Mouse (Mus musculus) thymus, postnatal 36 days (tissue): ENCODE data around the gene Srsf7.
"Not testable (repeated sequence)": the region's sequence is repeated elsewhere in the genome, so short reads cannot be mapped to it uniquely, and the experiment has no call there.

ENCODE experiments used
- DNase-seq, 2 experiments: peaks; one replicate each; pipeline ENCODE4 v3.0.0; 2022; ENCODE audit warnings: mixed read lengths in 2 of 2

The Srsf7 gene

GRCm38 (mm10) chr17:80206671-80207581 is at the start of gene Srsf7, which contains the start of gene Ttc39d:
Gene Srsf7 (minus strand): TSS chr17:80207307.
Gene Ttc39d (plus strand): TSS chr17:80207460.
- peak; percentile 97 to 99 for DNase-seq

- no peak for DNase-seq
These were observed 48.1 kb upstream of the Srsf7 start for GRCm38 (mm10) chr17:80255208-80255607.

- no peak for DNase-seq
These were observed 47.3 kb upstream of the Srsf7 start for GRCm38 (mm10) chr17:80254421-80254820.

- no peak for DNase-seq
These were observed 45.8 kb upstream of the Srsf7 start for GRCm38 (mm10) chr17:80252757-80253525.

- DNase-seq, result no peak
These were observed 36.0 kb upstream of the Srsf7 start for GRCm38 (mm10) chr17:80243116-80243515.

GRCm38 (mm10) chr17:80241594-80241993 is 34.5 kb upstream of the Srsf7 start:
- no peak for DNase-seq

- no peak for DNase-seq
These were observed 30.4 kb upstream of the Srsf7 start for GRCm38 (mm10) chr17:80237475-80237874.

- DNase-seq, result no peak
These were observed 29.7 kb upstream of the Srsf7 start for GRCm38 (mm10) chr17:80236805-80237204.

- DNase-seq, result no peak
These were observed 28.4 kb upstream of the Srsf7 start for GRCm38 (mm10) chr17:80235477-80235876.

- DNase-seq, result no peak
These were observed 27.3 kb upstream of the Srsf7 start for GRCm38 (mm10) chr17:80234376-80234775.

- DNase-seq, result no peak
These were observed 26.7 kb upstream of the Srsf7 start for GRCm38 (mm10) chr17:80233844-80234243.

- DNase-seq, result no peak
These were observed 22.3 kb upstream of the Srsf7 start for GRCm38 (mm10) chr17:80229396-80229795.

- DNase-seq, result not testable (repeated sequence)
These were observed 18.0 kb upstream of the Srsf7 start for GRCm38 (mm10) chr17:80225142-80225541.

- DNase-seq, result peak; percentile 80 to 83
These were observed 17.4 kb upstream of the Srsf7 start, which contains the start of gene Gemin6 for GRCm38 (mm10) chr17:80224326-80225116. Gene Gemin6 (plus strand): TSS chr17:80224441.

GRCm38 (mm10) chr17:80223829-80224228 is 16.7 kb upstream of the Srsf7 start:
- DNase-seq, result no peak

GRCm38 (mm10) chr17:80221890-80222628 is 15.0 kb upstream of the Srsf7 start:
- peak; percentile 37 to 43 for DNase-seq

GRCm38 (mm10) chr17:80221202-80221601 is 14.1 kb upstream of the Srsf7 start:
- DNase-seq, result no peak

GRCm38 (mm10) chr17:80220131-80220530 is 13.0 kb upstream of the Srsf7 start:
- no peak for DNase-seq

- DNase-seq, result not testable (repeated sequence)
These were observed 6.9 kb upstream of the Srsf7 start for GRCm38 (mm10) chr17:80213998-80214397.

- peak; percentile 46 to 64 for DNase-seq
These were observed 821 bp downstream of the Srsf7 start for GRCm38 (mm10) chr17:80206301-80206670.

GRCm38 (mm10) chr17:80205657-80206056 is 1.4 kb downstream of the Srsf7 start:
- no peak for DNase-seq
